Mouse (Mus musculus) erythroblast, embryonic 14.5 days (primary cell): Measurements from ENCODE around the gene Cops9. TPM values are rescaled to one million over a fixed set of nuclear protein-coding genes. Genes with fewer than 3 reads are reported as not detected.

ENCODE experiments used
- H3K27me3 ChIP-seq: 2 replicates; pipeline ENCODE4 v1.6.1; 2012; ENCODE audit warnings: inconsistent platforms; ENCODE audit not compliant: control insufficient read depth
- H3K36me3 ChIP-seq: 2 replicates; pipeline ENCODE4 v1.6.1; 2012; ENCODE audit warnings: mild to moderate bottlenecking, inconsistent platforms; ENCODE audit not compliant: control insufficient read depth
- H3K4me1 ChIP-seq: 2 replicates; pipeline ENCODE4 v1.6.1; 2012; ENCODE audit warnings: inconsistent platforms; ENCODE audit not compliant: control insufficient read depth
- H3K4me3 ChIP-seq: replicated peaks from 2 replicates; pipeline ENCODE3; 2012; ENCODE audit warnings: moderate library complexity, mild to moderate bottlenecking, inconsistent platforms
- H3K9me3 ChIP-seq: 2 replicates; pipeline ENCODE4 v1.6.1; 2012; ENCODE audit warnings: low read length, inconsistent platforms, mixed read lengths; ENCODE audit not compliant: control insufficient read depth
- GATA1 ChIP-seq: IDR thresholded peaks from 2 replicates; pipeline ENCODE4 v1.6.1; 2012; ENCODE audit warnings: low read length, inconsistent platforms, mixed read lengths
- TAL1 ChIP-seq: IDR thresholded peaks from 3 replicates; pipeline ENCODE4 v1.6.1; 2012; ENCODE audit warnings: low read length, inconsistent platforms, mixed read lengths
- polyA plus RNA-seq: library from polyadenylated mRNA; stranded (reverse); fragments of >175 nt; gene quantifications from 2 replicates; pipeline ENCODE4 v1.2.3, GENCODE M21; 2012

Gene Cops9
- polyA plus RNA-seq, 1 experiment = 9.4 TPM

DNA sequence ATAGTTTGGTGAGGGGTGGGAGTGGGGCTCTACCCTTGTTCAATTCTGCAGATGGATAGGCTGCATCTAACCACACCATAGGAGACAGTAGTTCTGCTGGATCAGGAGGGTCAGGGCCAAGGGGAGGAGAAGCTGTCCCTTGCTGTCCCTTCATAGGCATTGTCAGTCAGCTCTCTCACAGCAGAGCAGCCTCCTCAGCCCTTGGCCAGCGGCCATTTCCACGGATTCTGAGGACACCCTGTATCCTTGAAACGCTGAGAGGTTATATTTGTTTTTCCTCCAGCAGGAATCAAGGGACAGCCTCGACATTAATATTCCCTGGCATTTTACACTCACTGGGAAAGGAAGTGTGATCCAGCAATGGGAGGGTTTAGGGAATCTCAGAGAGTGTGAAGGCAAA lies 23.4 kb downstream of the Cops9 start:
- Histone ChIP-seq H3K27me3 (no peaks in the 10 kb centered on the region), H3K9me3 (no peaks in the 10 kb centered on the region), H3K36me3 (no peaks in the 10 kb centered on the region), H3K4me3 (no peak overlapping the region), H3K4me1 (no peaks in the 10 kb centered on the region)
- TF ChIP-seq TAL1 (no peak), GATA1 (no peak)

DNA sequence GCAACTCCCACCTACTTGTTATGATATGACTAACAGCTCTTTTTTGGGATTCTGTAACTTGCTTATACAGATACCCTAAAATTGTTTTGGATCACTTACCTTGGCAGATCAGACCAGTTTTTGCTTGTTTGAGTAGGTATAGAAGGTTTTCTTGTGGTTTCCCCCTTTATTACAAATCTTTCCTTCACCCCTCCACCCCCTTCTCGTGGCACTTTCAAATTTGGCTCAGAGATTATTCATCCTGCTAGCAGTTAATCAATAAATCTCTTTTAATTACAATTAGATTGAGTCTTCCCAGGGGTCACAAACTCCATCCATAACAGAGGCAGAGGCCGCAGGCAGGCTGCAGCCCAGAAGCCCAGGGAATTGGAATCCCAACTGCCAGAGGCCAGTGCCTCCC lies 24.3 kb downstream of the Cops9 start, which contains the start of gene Olfr12:
Gene Olfr12 (plus strand): TSS at position 301 of the 400 bp plus-strand sequence.
- Histone ChIP-seq H3K4me1 (no peaks in the 10 kb centered on the region), H3K36me3 (no peaks in the 10 kb centered on the region), H3K9me3 (no peaks in the 10 kb centered on the region), H3K4me3 (no peak within 1 kb of the TSS), H3K27me3 (no peaks in the 10 kb centered on the region)
- TF ChIP-seq GATA1 (no peak), TAL1 (no peak)

DNA sequence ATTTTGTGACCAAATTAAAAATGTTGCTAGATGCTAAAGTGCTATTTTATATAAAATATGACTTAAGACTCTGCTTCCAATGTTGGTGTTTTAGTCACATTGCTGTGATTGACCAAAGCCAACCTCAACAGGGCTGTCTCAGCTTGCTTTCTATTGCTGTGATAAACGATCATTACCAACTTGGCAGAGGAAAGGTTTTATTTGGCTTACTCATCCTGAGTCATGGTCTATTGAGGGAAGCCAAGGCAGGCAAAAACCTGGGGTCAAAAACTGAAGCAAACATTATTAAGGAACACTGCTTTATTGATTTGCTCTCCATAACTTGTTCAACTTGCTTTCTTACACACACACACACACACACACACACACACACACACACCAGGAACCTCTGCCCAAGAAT lies 25.7 kb downstream of the Cops9 start:
- TF ChIP-seq GATA1 (no peak), TAL1 (no peak)
- Histone ChIP-seq H3K36me3 (no peaks in the 10 kb centered on the region), H3K4me3 (no peak overlapping the region), H3K4me1 (no peaks in the 10 kb centered on the region), H3K27me3 (no peaks in the 10 kb centered on the region), H3K9me3 (no peaks in the 10 kb centered on the region)

DNA sequence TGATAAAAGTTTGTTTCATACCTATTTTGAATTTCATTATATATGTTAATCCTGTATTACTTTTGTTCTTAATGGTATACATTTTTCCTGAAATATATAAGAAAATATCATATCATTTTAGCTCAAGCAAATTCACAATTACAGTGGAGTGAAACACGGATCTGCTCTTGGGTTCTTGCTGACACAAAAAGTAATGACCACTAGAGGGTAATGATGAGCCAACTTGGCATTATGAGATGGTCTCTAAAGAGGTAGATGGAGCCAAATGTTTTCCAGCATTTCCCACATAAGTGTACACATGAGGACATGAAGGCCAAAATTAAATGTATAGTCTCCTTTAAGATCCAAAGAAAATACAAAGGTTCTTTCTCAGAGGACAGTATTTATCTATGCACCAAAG lies 27.3 kb downstream of the Cops9 start:
- Histone ChIP-seq H3K36me3 (no peaks in the 10 kb centered on the region), H3K4me1 (no peaks in the 10 kb centered on the region), H3K9me3 (no peaks in the 10 kb centered on the region), H3K4me3 (no peak overlapping the region), H3K27me3 (no peaks in the 10 kb centered on the region)
- TF ChIP-seq TAL1 (no peak), GATA1 (no peak)

DNA sequence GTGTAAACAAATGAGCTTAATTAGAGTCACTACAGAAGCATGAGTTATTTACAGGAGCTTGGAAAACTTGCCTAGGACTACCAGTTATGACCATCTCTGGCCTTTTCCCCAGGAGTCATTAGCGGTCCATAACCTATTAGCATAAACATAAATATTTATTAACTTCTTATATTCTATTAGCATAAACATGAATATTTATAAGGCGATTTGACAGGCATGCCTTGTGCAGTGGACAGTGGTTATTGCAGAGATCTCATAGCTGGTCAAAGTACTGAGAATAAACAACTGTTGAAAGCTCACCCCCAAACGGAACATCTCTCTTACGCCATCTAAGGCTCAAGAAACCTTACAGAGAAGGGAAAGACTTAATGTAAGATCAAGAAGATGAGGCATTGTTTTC lies 28.6 kb downstream of the Cops9 start:
- Histone ChIP-seq H3K4me3 (no peak overlapping the region), H3K27me3 (no peaks in the 10 kb centered on the region), H3K36me3 (no peaks in the 10 kb centered on the region), H3K9me3 (no peaks in the 10 kb centered on the region), H3K4me1 (no peaks in the 10 kb centered on the region)
- TF ChIP-seq TAL1 = no peak
- TF ChIP-seq GATA1 = no peak

DNA sequence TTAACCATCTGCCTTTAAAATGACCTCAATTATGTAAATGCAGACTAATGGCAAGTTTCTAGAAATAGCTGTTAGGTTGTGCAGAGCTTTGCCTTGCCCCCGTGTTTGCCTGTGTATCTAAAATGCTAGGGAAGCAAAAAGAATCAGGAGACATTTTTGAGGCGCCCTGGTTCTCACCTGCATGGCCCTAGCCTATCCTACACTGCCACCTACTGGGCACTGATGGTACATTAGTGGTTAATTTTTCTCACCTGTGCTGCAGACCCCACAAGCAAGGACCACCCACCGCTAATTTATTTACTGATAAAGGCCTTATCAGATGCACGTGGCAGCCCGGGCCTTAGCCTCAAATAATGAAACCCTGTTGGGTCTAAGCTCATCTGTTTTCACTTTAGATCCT lies 30.8 kb downstream of the Cops9 start:
- Histone ChIP-seq H3K4me1 (no peaks in the 10 kb centered on the region), H3K4me3 (no peak overlapping the region), H3K27me3 (no peaks in the 10 kb centered on the region), H3K36me3 (no peaks in the 10 kb centered on the region), H3K9me3 (no peaks in the 10 kb centered on the region)
- TF ChIP-seq TAL1 (no peak), GATA1 (no peak)

DNA sequence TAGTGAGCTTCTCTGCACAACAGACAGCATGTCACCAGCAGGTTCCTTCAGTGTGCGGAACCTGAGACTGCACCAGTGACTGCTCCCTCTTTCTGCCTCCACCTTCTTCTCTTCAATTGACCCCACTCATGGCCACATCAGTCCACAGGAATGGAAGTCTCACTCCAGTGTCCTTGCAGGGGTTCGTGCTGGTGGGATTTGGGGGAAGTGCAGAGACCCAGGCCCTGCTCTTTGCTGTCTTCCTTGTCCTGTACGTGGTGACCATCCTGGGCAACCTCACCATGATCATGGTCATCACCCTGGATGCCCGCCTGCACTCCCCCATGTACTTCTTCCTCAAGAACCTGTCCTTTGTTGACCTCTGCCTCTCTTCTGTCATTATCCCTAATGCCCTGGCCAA lies 34.1 kb downstream of the Cops9 start:
- Histone ChIP-seq H3K27me3 (no peaks in the 10 kb centered on the region), H3K4me1 (no peaks in the 10 kb centered on the region), H3K4me3 (no peak overlapping the region), H3K36me3 (no peaks in the 10 kb centered on the region), H3K9me3 (no peaks in the 10 kb centered on the region)
- no peak for TF ChIP-seq TAL1
- TF ChIP-seq GATA1 = no peak

DNA sequence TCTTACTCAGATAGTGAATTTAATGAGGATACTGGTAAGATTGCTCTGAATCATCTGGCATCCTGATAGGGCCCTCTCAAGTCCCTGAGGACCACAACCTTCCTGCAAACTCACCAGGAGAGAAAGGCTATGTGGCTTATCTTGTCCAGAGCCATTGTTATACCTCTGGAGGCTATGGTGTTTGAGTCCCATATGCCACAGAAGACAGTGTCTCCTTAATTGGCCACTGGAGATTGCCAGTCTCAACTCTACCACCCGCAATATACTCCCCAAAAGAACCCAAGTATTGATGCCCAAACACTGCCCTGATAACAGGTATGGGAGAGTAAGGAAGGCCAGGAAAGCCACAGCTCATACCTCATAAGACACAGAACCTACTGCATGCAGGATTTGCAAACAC lies 36.3 kb downstream of the Cops9 start, which contains the start of gene Olfr1410:
Gene Olfr1410 (plus strand): TSS at position 301 of the 400 bp plus-strand sequence.
- no peaks in the 10 kb centered on the region for H3K36me3 ChIP-seq
- no peak within 1 kb of the TSS for H3K4me3 ChIP-seq
- TF ChIP-seq TAL1 (no peak), GATA1 (no peak)
- H3K9me3 ChIP-seq = no peaks in the 10 kb centered on the region
- H3K27me3 ChIP-seq = no peaks in the 10 kb centered on the region
- H3K4me1 ChIP-seq = no peaks in the 10 kb centered on the region

DNA sequence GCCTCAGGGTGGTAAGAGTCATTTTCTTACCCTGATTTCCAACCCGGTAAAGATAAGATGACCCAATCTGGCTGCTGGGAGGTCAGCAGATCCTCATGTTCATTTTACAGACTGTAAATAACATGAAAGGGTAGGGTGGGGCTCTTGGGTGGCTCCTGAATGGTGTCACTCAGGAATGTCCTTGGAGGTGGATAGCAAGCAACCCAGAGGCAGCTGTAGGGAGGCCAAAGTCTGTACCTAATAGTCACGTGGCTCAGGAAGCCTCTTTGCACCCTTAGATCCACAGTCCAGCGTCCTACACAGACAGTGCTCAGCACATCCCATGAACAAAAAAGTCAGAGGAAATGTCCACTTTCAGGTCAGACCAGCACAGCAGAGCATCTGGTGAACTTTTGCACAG lies 45.8 kb downstream of the Cops9 start:
- H3K4me3 ChIP-seq = no peak overlapping the region
- H3K36me3 ChIP-seq = no peaks in the 10 kb centered on the region
- H3K4me1 ChIP-seq = no peaks in the 10 kb centered on the region
- TF ChIP-seq TAL1 = no peak
- no peak for TF ChIP-seq GATA1
- H3K27me3 ChIP-seq = no peaks in the 10 kb centered on the region
- no peaks in the 10 kb centered on the region for H3K9me3 ChIP-seq

DNA sequence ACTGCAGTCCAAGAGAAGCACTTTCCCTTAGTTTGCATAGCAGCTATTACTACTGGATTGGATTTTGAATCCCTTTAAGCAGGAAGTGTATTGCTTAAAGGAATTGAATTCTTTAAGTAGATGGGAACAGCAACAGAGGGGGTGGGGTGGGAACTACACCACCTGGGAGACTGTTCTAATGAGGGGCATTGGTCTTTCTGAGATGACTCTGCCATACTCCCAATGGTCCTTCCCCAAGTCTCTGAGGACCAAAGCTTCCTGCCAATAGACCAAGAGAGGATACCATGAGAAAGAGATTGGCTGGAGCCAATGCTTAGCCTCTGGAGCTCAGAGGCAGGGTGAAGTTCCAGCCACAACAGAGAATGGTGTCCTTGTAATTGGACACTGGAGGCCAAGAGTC lies 47.7 kb downstream of the Cops9 start, which contains the start of gene Olfr1411:
Gene Olfr1411 (plus strand): TSS at position 301 of the 400 bp plus-strand sequence.
- no peak for TF ChIP-seq GATA1
- H3K9me3 ChIP-seq = no peaks in the 10 kb centered on the region
- H3K36me3 ChIP-seq = no peaks in the 10 kb centered on the region
- no peak within 1 kb of the TSS for H3K4me3 ChIP-seq
- no peaks in the 10 kb centered on the region for H3K4me1 ChIP-seq
- H3K27me3 ChIP-seq = no peaks in the 10 kb centered on the region

Other genes with a start within 250 kb of the Cops9 start
- gene Ndufa10, start 168.1 kb downstream of the Cops9 start, polyA plus RNA-seq = 4.0 and 5.5 TPM in 2 replicates
- gene Olfr1416, start 156.9 kb downstream of the Cops9 start, polyA plus RNA-seq = not detected in 2 replicates
- not detected in 2 replicates for gene Olfr1415, start 145.9 kb downstream of the Cops9 start, polyA plus RNA-seq
- gene Olfr1414, start 123.3 kb downstream of the Cops9 start, polyA plus RNA-seq = not detected in 2 replicates
- gene Olfr1413, start 70.7 kb downstream of the Cops9 start, polyA plus RNA-seq = not detected in 2 replicates
- not detected in 2 replicates for gene Olfr1412, start 56.2 kb downstream of the Cops9 start, polyA plus RNA-seq
- not detected in 2 replicates for gene Olfr1411, start 47.6 kb downstream of the Cops9 start, polyA plus RNA-seq
- gene Olfr1410, start 36.2 kb downstream of the Cops9 start, polyA plus RNA-seq = 0.01 TPM in 1 of 2 replicates, not detected in the other
- gene Olfr12, start 24.2 kb downstream of the Cops9 start, polyA plus RNA-seq = not detected in 2 replicates
- gene Otos, start 6.9 kb upstream of the Cops9 start, polyA plus RNA-seq = 0.07 TPM in 1 of 2 replicates, not detected in the other
- gene Gpc1, start 189.7 kb upstream of the Cops9 start, polyA plus RNA-seq = 0.02 and 0.07 TPM in 2 replicates